Mouse (Mus musculus): ENCODE measurements around the gene Atf7ip. TPM values are rescaled to one million over a fixed set of nuclear protein-coding genes. Genes with fewer than 3 reads are reported as not detected.

Gene Atf7ip
- polyA plus RNA-seq, 1 experiment from 2014 or later: 21.0 TPM

- H3K4me1 ChIP-seq (ENCODE audit: control insufficient read depth, insufficient read depth, low read length): no peaks in the 10 kb centered on the region
- no peak for ATAC-seq
- no peaks in the 10 kb centered on the region for H3K36me3 ChIP-seq (ENCODE audit: control insufficient read depth, insufficient read depth, low read length)
- no peaks in the 10 kb centered on the region for H3K27me3 ChIP-seq (replicated peaks; ENCODE audit: control insufficient read depth, insufficient read depth, low read length)
- WGBS: 54% methylated on average over 6 of the region's 6 CpGs
- H3K27ac ChIP-seq (ENCODE audit: low read length): no peak overlapping the region
- no peak overlapping the region for H3K4me3 ChIP-seq (ENCODE audit: low read length)
- no peak overlapping the region for H3K9ac ChIP-seq (ENCODE audit: low read depth, low read length)
- no peaks in the 10 kb centered on the region for H3K9me3 ChIP-seq (ENCODE audit: control insufficient read depth, low read length)
- H3K4me2 ChIP-seq (ENCODE audit: low read depth, low read length): no peak overlapping the region
These were observed 127.8 kb downstream of the Atf7ip start for GRCm38 (mm10) chr6:136633719-136634118.

- no peaks in the 10 kb centered on the region for H3K36me3 ChIP-seq (ENCODE audit: control insufficient read depth, insufficient read depth, low read length)
- H3K9me3 ChIP-seq (ENCODE audit: control insufficient read depth, low read length): no peaks in the 10 kb centered on the region
- H3K27me3 ChIP-seq (replicated peaks; ENCODE audit: control insufficient read depth, insufficient read depth, low read length): no peaks in the 10 kb centered on the region
- no peak overlapping the region for H3K9ac ChIP-seq (ENCODE audit: low read depth, low read length)
- H3K4me1 ChIP-seq (ENCODE audit: control insufficient read depth, insufficient read depth, low read length): no peaks in the 10 kb centered on the region
- H3K4me3 ChIP-seq (ENCODE audit: low read length): no peak overlapping the region
- H3K27ac ChIP-seq (ENCODE audit: low read length): no peak overlapping the region
- no peak overlapping the region for H3K4me2 ChIP-seq (ENCODE audit: low read depth, low read length)
- ATAC-seq: no peak
- 75% methylated on average over 3 of the region's 3 CpGs for WGBS
These were observed 129.0 kb downstream of the Atf7ip start for GRCm38 (mm10) chr6:136634982-136635381.

- WGBS: 94% methylated on average over 2 of the region's 2 CpGs
- Histone ChIP-seq H3K9ac (ENCODE audit: low read depth, low read length) (no peak overlapping the region), H3K4me1 (ENCODE audit: control insufficient read depth, insufficient read depth, low read length) (no peaks in the 10 kb centered on the region), H3K36me3 (ENCODE audit: control insufficient read depth, insufficient read depth, low read length) (no peaks in the 10 kb centered on the region), H3K9me3 (ENCODE audit: control insufficient read depth, low read length) (no peaks in the 10 kb centered on the region), H3K4me2 (ENCODE audit: low read depth, low read length) (no peak overlapping the region), H3K27ac (ENCODE audit: low read length) (no peak overlapping the region), H3K4me3 (ENCODE audit: low read length) (no peak overlapping the region), H3K27me3 (replicated peaks; ENCODE audit: control insufficient read depth, insufficient read depth, low read length) (no peaks in the 10 kb centered on the region)
- no peak for ATAC-seq
These were observed 138.2 kb downstream of the Atf7ip start for GRCm38 (mm10) chr6:136644171-136644570.

- Histone ChIP-seq H3K9ac (ENCODE audit: low read depth, low read length) (no peak overlapping the region), H3K9me3 (ENCODE audit: control insufficient read depth, low read length) (no peaks in the 10 kb centered on the region), H3K4me2 (ENCODE audit: low read depth, low read length) (no peak overlapping the region), H3K36me3 (ENCODE audit: control insufficient read depth, insufficient read depth, low read length) (no peaks in the 10 kb centered on the region), H3K27me3 (replicated peaks; ENCODE audit: control insufficient read depth, insufficient read depth, low read length) (no peaks in the 10 kb centered on the region), H3K4me3 (ENCODE audit: low read length) (no peak overlapping the region), H3K27ac (ENCODE audit: low read length) (no peak overlapping the region), H3K4me1 (ENCODE audit: control insufficient read depth, insufficient read depth, low read length) (no peaks in the 10 kb centered on the region)
- ATAC-seq: no peak
- whole genome bisulfite sequencing: 65% methylated on average over 9 of the region's 9 CpGs
These were observed 139.8 kb downstream of the Atf7ip start for GRCm38 (mm10) chr6:136645754-136646153.

- Histone ChIP-seq H3K9ac (ENCODE audit: low read depth, low read length) (no peak overlapping the region), H3K36me3 (ENCODE audit: control insufficient read depth, insufficient read depth, low read length) (no peaks in the 10 kb centered on the region), H3K27ac (ENCODE audit: low read length) (no peak overlapping the region), H3K4me1 (ENCODE audit: control insufficient read depth, insufficient read depth, low read length) (no peaks in the 10 kb centered on the region), H3K27me3 (replicated peaks; ENCODE audit: control insufficient read depth, insufficient read depth, low read length) (no peaks in the 10 kb centered on the region), H3K9me3 (ENCODE audit: control insufficient read depth, low read length) (no peaks in the 10 kb centered on the region), H3K4me3 (ENCODE audit: low read length) (no peak overlapping the region), H3K4me2 (ENCODE audit: low read depth, low read length) (no peak overlapping the region)
- WGBS: 47% methylated on average over 6 of the region's 6 CpGs
- ATAC-seq: no peak
These were observed 140.2 kb downstream of the Atf7ip start for GRCm38 (mm10) chr6:136646207-136646606.

- ATAC-seq: peak; percentile 91
- Histone ChIP-seq H3K9ac (ENCODE audit: low read depth, low read length) (no peak overlapping the region), H3K27me3 (replicated peaks; ENCODE audit: control insufficient read depth, insufficient read depth, low read length) (no peaks in the 10 kb centered on the region), H3K4me2 (ENCODE audit: low read depth, low read length) (no peak overlapping the region), H3K36me3 (ENCODE audit: control insufficient read depth, insufficient read depth, low read length) (no peaks in the 10 kb centered on the region), H3K27ac (ENCODE audit: low read length) (0 out of 2 replicates have a peak overlapping the region, but pooled peaks have one; percentile 27), H3K4me3 (ENCODE audit: low read length) (no peak overlapping the region), H3K9me3 (ENCODE audit: control insufficient read depth, low read length) (no peaks in the 10 kb centered on the region), H3K4me1 (ENCODE audit: control insufficient read depth, insufficient read depth, low read length) (no peaks in the 10 kb centered on the region)
- 30% methylated on average over 10 of the region's 10 CpGs for WGBS
These were observed 141.5 kb downstream of the Atf7ip start for GRCm38 (mm10) chr6:136647455-136647861.

GRCm38 (mm10) chr6:136650664-136651063, 144.7 kb downstream of the Atf7ip start:
- Histone ChIP-seq H3K9ac (ENCODE audit: low read depth, low read length) (no peak overlapping the region), H3K9me3 (ENCODE audit: control insufficient read depth, low read length) (no peaks in the 10 kb centered on the region), H3K4me2 (ENCODE audit: low read depth, low read length) (no peak overlapping the region), H3K27me3 (replicated peaks; ENCODE audit: control insufficient read depth, insufficient read depth, low read length) (no peaks in the 10 kb centered on the region), H3K4me3 (ENCODE audit: low read length) (no peak overlapping the region), H3K27ac (ENCODE audit: low read length) (no peak overlapping the region), H3K4me1 (ENCODE audit: control insufficient read depth, insufficient read depth, low read length) (no peaks in the 10 kb centered on the region), H3K36me3 (ENCODE audit: control insufficient read depth, insufficient read depth, low read length) (no peaks in the 10 kb centered on the region)
- 86% methylated on average over 8 of the region's 8 CpGs for WGBS
- ATAC-seq: no peak

GRCm38 (mm10) chr6:136653331-136653730, 147.4 kb downstream of the Atf7ip start:
- Histone ChIP-seq H3K27ac (ENCODE audit: low read length) (no peak overlapping the region), H3K4me2 (ENCODE audit: low read depth, low read length) (no peak overlapping the region), H3K4me3 (ENCODE audit: low read length) (no peak overlapping the region), H3K27me3 (replicated peaks; ENCODE audit: control insufficient read depth, insufficient read depth, low read length) (no peaks in the 10 kb centered on the region), H3K9me3 (ENCODE audit: control insufficient read depth, low read length) (no peaks in the 10 kb centered on the region), H3K36me3 (ENCODE audit: control insufficient read depth, insufficient read depth, low read length) (no peaks in the 10 kb centered on the region), H3K4me1 (ENCODE audit: control insufficient read depth, insufficient read depth, low read length) (no peaks in the 10 kb centered on the region), H3K9ac (ENCODE audit: low read depth, low read length) (no peak overlapping the region)
- WGBS: 53% methylated on average over 5 of the region's 5 CpGs
- no peak for ATAC-seq

GRCm38 (mm10) chr6:136654470-136654869, 148.5 kb downstream of the Atf7ip start:
- ATAC-seq: no peak
- H3K36me3 ChIP-seq (ENCODE audit: control insufficient read depth, insufficient read depth, low read length): no peaks in the 10 kb centered on the region
- H3K4me2 ChIP-seq (ENCODE audit: low read depth, low read length): no peak overlapping the region
- 75% methylated on average over 20 of the region's 20 CpGs for WGBS
- H3K27ac ChIP-seq (ENCODE audit: low read length): no peak overlapping the region
- H3K9me3 ChIP-seq (ENCODE audit: control insufficient read depth, low read length): no peaks in the 10 kb centered on the region
- H3K27me3 ChIP-seq (replicated peaks; ENCODE audit: control insufficient read depth, insufficient read depth, low read length): no peaks in the 10 kb centered on the region
- H3K4me3 ChIP-seq (ENCODE audit: low read length): no peak overlapping the region
- H3K9ac ChIP-seq (ENCODE audit: low read depth, low read length): no peak overlapping the region
- no peaks in the 10 kb centered on the region for H3K4me1 ChIP-seq (ENCODE audit: control insufficient read depth, insufficient read depth, low read length)

- Histone ChIP-seq H3K4me2 (ENCODE audit: low read depth, low read length) (peak overlapping the region; percentile 3; the same call in 1 of the 2 replicates), H3K9ac (ENCODE audit: low read depth, low read length) (no peak overlapping the region), H3K4me1 (ENCODE audit: control insufficient read depth, insufficient read depth, low read length) (no peaks in the 10 kb centered on the region), H3K9me3 (ENCODE audit: control insufficient read depth, low read length) (no peaks in the 10 kb centered on the region), H3K27ac (ENCODE audit: low read length) (no peak overlapping the region), H3K36me3 (ENCODE audit: control insufficient read depth, insufficient read depth, low read length) (no peaks in the 10 kb centered on the region), H3K27me3 (replicated peaks; ENCODE audit: control insufficient read depth, insufficient read depth, low read length) (no peaks in the 10 kb centered on the region), H3K4me3 (ENCODE audit: low read length) (no peak overlapping the region)
- no peak for ATAC-seq
- WGBS: 72% methylated on average over 11 of the region's 11 CpGs
These were observed 149.8 kb downstream of the Atf7ip start for GRCm38 (mm10) chr6:136655786-136656185.

All from intestine, embryonic 16.5 days (tissue).